Mouse (Mus musculus): Measurements from ENCODE around the gene Xylt1. TPM values are rescaled to one million over a fixed set of nuclear protein-coding genes. Genes with fewer than 3 reads are reported as not detected.
A peak's percentile ranks its signal among the peaks of the same experiment; 100 is the strongest.

Xylt1 gene
- polyA plus RNA-seq, 1 experiment from 2014 or later, result 2.9 TPM

DNA sequence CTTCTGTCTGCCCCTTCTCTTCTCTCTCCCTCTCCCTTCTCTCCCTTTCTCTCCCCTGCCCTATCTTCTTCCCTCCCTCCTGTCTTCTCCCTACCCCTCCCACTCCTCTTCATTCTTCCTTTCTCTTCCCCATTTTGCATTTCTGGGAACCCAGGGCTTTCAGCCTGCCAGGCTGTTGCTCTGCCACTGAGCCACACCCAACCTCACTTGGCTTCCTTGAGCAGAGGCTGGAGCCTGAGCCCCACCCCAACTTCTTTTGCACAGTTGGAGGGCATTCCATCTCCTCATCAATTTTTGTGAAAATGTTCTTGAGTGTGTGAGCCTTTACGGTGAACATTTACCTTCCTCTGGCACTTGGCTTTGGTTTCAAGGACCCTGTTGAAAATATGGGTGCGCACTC is 31.1 kb downstream of the Xylt1 start:
- Histone ChIP-seq H3K36me3 (ENCODE audit: control insufficient read depth, insufficient read depth, low read length) (no peaks in the 10 kb centered on the region), H3K4me3 (ENCODE audit: low read length) (no peak overlapping the region), H3K9ac (ENCODE audit: low read depth, low read length) (no peak overlapping the region), H3K4me2 (ENCODE audit: low read length) (no peak overlapping the region), H3K27ac (ENCODE audit: low read depth, low read length) (no peak overlapping the region), H3K4me1 (ENCODE audit: control insufficient read depth, insufficient read depth, low read depth, low read length) (peaks cover 2% of the 10 kb centered on the region; the same call in 1 of the 2 replicates), H3K27me3 (replicated peaks; ENCODE audit: control insufficient read depth, insufficient read depth, low read length) (no peaks in the 10 kb centered on the region), H3K9me3 (ENCODE audit: control insufficient read depth, low read length) (no peaks in the 10 kb centered on the region)
- 74% methylated on average over 2 of the region's 2 CpGs for WGBS
- ATAC-seq, result no peak

DNA sequence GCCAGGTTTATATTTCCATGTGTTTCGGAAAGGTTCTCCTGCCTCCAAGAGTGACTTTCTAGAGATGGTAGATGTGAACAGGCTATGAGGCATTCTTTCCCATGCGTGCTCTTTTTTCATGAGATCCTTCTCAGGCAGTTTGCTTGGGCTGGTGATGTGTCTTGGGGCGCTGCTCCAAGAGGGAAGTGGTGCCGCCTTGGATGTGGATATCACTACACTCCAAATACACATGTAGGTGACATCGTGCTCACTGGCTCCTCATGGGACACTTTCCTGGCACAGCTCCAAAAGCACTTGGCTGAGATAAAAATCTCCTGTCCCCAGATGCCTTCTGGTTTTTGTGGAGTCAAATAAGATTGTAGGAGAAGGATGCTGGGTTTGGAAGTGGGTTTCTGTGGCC is 31.6 kb downstream of the Xylt1 start:
- no peak for ATAC-seq
- Histone ChIP-seq H3K9me3 (ENCODE audit: control insufficient read depth, low read length) (no peaks in the 10 kb centered on the region), H3K4me2 (ENCODE audit: low read length) (no peak overlapping the region), H3K27ac (ENCODE audit: low read depth, low read length) (no peak overlapping the region), H3K9ac (ENCODE audit: low read depth, low read length) (no peak overlapping the region), H3K4me3 (ENCODE audit: low read length) (no peak overlapping the region), H3K36me3 (ENCODE audit: control insufficient read depth, insufficient read depth, low read length) (no peaks in the 10 kb centered on the region), H3K4me1 (ENCODE audit: control insufficient read depth, insufficient read depth, low read depth, low read length) (peaks cover 2% of the 10 kb centered on the region; the same call in 1 of the 2 replicates), H3K27me3 (replicated peaks; ENCODE audit: control insufficient read depth, insufficient read depth, low read length) (no peaks in the 10 kb centered on the region)
- 64% methylated on average over 5 of the region's 5 CpGs for WGBS

DNA sequence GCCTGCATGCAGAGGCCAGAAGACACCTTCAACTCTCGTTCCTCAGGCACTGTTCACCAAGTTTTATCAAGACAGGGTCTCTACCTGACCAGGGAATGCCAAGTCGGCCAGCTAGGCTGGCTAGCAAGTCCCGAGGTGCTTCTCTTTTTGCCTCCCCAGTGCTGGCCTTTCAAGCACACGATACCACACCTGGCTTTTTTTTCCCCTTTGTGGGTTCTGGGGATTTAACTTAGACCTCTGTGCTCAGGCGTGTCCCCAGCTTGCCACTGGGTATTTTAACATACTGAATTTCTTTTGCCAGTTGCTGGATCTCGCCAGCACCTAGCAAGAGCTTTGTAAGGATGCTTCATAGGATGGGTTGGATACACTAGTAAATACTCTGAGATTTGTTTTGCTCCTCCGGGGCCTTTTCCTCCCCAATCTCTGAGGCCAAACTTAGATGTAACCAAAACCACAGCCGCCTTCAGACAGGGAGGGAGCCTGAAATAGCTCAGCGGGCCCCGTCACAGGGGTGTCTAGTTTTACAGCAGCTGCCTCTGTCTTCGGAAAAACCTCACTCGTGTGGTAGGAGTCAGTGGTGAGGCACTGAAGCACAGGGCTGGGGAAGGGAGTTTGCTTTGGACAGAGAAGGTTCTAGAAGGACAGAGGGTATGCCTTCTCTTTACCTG is 33.7 kb downstream of the Xylt1 start:
- Histone ChIP-seq H3K4me1 (ENCODE audit: control insufficient read depth, insufficient read depth, low read depth, low read length) (peaks cover 8% of the 10 kb centered on the region), H3K4me3 (ENCODE audit: low read length) (no peak overlapping the region), H3K36me3 (ENCODE audit: control insufficient read depth, insufficient read depth, low read length) (no peaks in the 10 kb centered on the region), H3K9ac (ENCODE audit: low read depth, low read length) (no peak overlapping the region), H3K27ac (ENCODE audit: low read depth, low read length) (no peak overlapping the region), H3K4me2 (ENCODE audit: low read length) (no peak overlapping the region), H3K9me3 (ENCODE audit: control insufficient read depth, low read length) (no peaks in the 10 kb centered on the region), H3K27me3 (replicated peaks; ENCODE audit: control insufficient read depth, insufficient read depth, low read length) (no peaks in the 10 kb centered on the region)
- ATAC-seq, result no peak
- 86% methylated on average over 12 of the region's 12 CpGs for WGBS

DNA sequence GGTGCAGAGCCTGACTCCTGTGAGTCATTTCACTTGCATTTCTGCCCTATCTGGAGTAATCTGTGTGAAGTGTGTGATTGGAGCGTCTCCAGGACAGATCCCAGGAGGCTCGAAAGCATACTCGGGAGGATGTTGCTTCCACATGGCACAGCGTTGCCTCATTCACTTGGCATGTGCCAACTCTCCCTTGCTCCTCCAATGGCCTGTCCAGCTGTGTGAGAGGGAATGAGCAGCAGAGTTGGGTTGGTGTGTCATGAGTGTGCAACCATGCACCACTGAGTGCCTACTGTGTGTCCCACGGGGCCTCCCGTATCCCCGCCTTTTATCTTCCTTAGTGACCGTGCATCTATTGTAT is 34.2 kb downstream of the Xylt1 start:
- Histone ChIP-seq H3K9ac (ENCODE audit: low read depth, low read length) (no peak overlapping the region), H3K27me3 (replicated peaks; ENCODE audit: control insufficient read depth, insufficient read depth, low read length) (no peaks in the 10 kb centered on the region), H3K36me3 (ENCODE audit: control insufficient read depth, insufficient read depth, low read length) (no peaks in the 10 kb centered on the region), H3K4me3 (ENCODE audit: low read length) (no peak overlapping the region), H3K27ac (ENCODE audit: low read depth, low read length) (no peak overlapping the region), H3K4me2 (ENCODE audit: low read length) (no peak overlapping the region), H3K4me1 (ENCODE audit: control insufficient read depth, insufficient read depth, low read depth, low read length) (peaks cover 8% of the 10 kb centered on the region), H3K9me3 (ENCODE audit: control insufficient read depth, low read length) (no peaks in the 10 kb centered on the region)
- 75% methylated on average over 8 of the region's 8 CpGs for WGBS
- no peak for ATAC-seq

DNA sequence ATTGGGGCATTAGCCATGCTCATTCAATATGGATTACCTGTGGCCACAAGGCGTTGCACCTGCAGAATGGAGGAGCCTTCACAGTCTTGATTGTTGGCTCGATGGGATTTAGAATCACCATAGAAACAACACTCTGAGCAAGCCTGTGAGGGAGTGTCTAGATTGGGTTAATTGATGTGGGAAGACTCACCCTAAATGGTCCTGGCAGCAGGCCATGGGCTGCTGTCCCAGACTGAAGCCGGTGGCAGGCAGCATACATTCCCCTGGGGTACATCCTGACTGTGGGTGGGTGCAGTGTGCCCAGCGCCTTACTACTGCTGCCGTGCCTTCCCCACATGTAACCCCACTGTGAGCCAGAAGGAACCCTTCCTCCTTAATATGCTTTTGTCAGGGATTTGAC is 38.3 kb downstream of the Xylt1 start:
- Histone ChIP-seq H3K9me3 (ENCODE audit: control insufficient read depth, low read length) (no peaks in the 10 kb centered on the region), H3K36me3 (ENCODE audit: control insufficient read depth, insufficient read depth, low read length) (no peaks in the 10 kb centered on the region), H3K27ac (ENCODE audit: low read depth, low read length) (no peak overlapping the region), H3K4me3 (ENCODE audit: low read length) (no peak overlapping the region), H3K9ac (ENCODE audit: low read depth, low read length) (no peak overlapping the region), H3K4me1 (ENCODE audit: control insufficient read depth, insufficient read depth, low read depth, low read length) (peaks cover 19% of the 10 kb centered on the region), H3K27me3 (replicated peaks; ENCODE audit: control insufficient read depth, insufficient read depth, low read length) (no peaks in the 10 kb centered on the region), H3K4me2 (ENCODE audit: low read length) (no peak overlapping the region)
- peak; percentile 61 for ATAC-seq
- 26% methylated on average over 5 of the region's 5 CpGs for WGBS

DNA sequence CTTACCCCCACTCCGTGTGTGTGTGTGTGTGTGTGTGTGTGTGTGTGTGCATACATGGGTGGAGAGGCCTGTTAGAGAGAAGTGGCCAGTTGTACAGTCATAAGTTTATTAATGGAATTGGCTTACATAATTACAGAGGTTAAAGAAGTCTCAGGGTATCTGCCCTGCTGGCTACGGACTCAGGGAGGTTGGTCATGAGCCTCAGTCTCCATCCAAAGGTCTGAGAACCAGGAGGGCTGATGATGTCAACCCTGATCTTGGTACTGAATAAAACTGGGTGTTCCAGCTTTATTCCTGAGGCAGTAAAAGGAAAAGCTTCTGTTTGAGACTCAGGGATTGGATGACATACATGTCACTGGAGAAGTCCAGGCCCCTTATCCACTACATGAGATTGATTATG is 39.1 kb downstream of the Xylt1 start:
- Histone ChIP-seq H3K4me2 (ENCODE audit: low read length) (no peak overlapping the region), H3K4me1 (ENCODE audit: control insufficient read depth, insufficient read depth, low read depth, low read length) (peaks cover 19% of the 10 kb centered on the region), H3K36me3 (ENCODE audit: control insufficient read depth, insufficient read depth, low read length) (no peaks in the 10 kb centered on the region), H3K9me3 (ENCODE audit: control insufficient read depth, low read length) (no peaks in the 10 kb centered on the region), H3K27me3 (replicated peaks; ENCODE audit: control insufficient read depth, insufficient read depth, low read length) (no peaks in the 10 kb centered on the region), H3K27ac (ENCODE audit: low read depth, low read length) (no peak overlapping the region), H3K9ac (ENCODE audit: low read depth, low read length) (no peak overlapping the region), H3K4me3 (ENCODE audit: low read length) (no peak overlapping the region)
- 85% methylated on average over 2 of the region's 2 CpGs for WGBS
- ATAC-seq, result no peak

DNA sequence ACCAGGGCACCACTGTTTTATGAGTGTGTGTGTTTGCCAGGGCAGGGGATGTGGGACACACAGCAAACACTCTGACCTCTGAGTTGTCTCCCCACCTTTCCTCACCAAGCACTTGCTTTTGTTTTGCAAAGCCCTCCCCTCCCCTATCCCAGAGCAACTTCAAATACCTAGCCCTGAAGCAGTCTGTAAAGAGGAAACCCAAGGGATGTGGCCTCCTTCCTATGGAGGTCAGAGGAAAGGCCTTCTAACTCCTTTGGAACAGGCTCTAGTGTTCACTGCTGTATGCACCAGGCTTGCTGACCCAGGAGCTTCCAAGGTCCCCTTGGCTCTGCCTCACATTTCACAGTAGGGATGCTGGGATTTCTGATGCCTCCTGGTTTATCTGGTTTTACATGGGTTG is 39.5 kb downstream of the Xylt1 start:
- Histone ChIP-seq H3K36me3 (ENCODE audit: control insufficient read depth, insufficient read depth, low read length) (no peaks in the 10 kb centered on the region), H3K4me1 (ENCODE audit: control insufficient read depth, insufficient read depth, low read depth, low read length) (peaks cover 19% of the 10 kb centered on the region), H3K27me3 (replicated peaks; ENCODE audit: control insufficient read depth, insufficient read depth, low read length) (no peaks in the 10 kb centered on the region), H3K4me3 (ENCODE audit: low read length) (no peak overlapping the region), H3K9me3 (ENCODE audit: control insufficient read depth, low read length) (no peaks in the 10 kb centered on the region), H3K27ac (ENCODE audit: low read depth, low read length) (0 out of 2 replicates have a peak overlapping the region, but pooled peaks have one; percentile 12), H3K4me2 (ENCODE audit: low read length) (no peak overlapping the region), H3K9ac (ENCODE audit: low read depth, low read length) (no peak overlapping the region)
- ATAC-seq, result no peak

DNA sequence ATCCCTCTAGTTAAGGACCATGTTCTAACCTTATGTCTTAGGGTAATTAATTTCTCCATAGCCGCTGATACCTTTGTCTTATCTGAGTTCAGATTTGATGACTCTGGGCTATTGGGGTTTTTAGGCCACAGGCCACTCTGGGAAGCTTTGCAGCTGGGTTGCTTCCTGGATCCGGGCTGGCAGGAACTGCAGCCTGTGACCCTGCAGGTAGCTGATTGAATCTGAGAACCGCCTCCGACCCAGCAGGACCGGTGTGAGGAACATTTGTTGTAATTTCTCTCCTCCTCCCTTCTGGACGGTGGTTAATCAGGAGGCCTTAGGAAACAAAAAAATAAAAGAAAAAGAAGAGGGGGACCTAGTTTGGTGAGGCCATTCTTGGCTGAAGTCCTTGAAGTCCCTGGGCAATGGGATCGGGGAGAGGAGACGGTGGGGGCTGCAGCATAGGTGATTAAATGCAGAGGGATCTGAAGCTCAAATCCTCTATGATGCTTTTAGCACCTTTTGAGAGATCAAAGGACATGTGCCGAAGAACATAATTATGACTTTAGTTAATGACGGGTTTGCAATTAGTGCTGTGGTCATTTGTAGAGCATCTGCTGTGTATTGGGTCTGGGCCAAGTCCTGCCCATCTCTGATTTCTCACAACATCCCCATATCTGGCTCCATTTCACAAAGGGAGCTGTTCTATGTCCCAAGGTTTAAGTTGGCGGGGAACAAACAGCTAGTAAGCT is 40.2 kb downstream of the Xylt1 start:
- 35% methylated on average over 11 of the region's 11 CpGs for WGBS
- no peaks in the 10 kb centered on the region for H3K36me3 ChIP-seq (ENCODE audit: control insufficient read depth, insufficient read depth, low read length)
- ATAC-seq, result no peak
- H3K9me3 ChIP-seq (ENCODE audit: control insufficient read depth, low read length), result no peaks in the 10 kb centered on the region
- H3K4me3 ChIP-seq (ENCODE audit: low read length), result no peak overlapping the region
- 0 out of 2 replicates have a peak overlapping the region, but pooled peaks have one; percentile 12 for H3K27ac ChIP-seq (ENCODE audit: low read depth, low read length)
- H3K4me2 ChIP-seq (ENCODE audit: low read length), result no peak overlapping the region
- no peak overlapping the region for H3K9ac ChIP-seq (ENCODE audit: low read depth, low read length)
- no peaks in the 10 kb centered on the region for H3K27me3 ChIP-seq (replicated peaks; ENCODE audit: control insufficient read depth, insufficient read depth, low read length)
- H3K4me1 ChIP-seq (ENCODE audit: control insufficient read depth, insufficient read depth, low read depth, low read length), result peaks cover 19% of the 10 kb centered on the region

DNA sequence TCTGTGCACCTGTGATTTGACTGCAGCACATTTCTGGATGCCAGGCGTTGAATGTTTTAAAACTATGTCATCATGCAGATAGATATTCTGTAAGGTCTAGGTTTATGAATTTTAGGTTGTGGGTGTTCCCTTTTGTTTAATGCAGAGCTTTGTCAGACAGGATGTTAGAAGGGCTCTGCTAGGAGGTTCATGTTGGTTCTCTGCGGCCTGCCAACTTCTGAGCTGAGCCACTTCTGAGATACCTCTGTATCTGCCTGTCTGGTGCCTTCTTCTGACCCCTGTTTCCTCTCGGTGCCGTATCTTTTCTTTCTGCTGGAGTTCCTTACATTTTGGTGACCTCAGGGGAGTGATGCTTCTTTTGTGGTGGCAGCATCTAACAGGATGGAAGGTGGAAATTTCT is 44.1 kb downstream of the Xylt1 start:
- Histone ChIP-seq H3K9me3 (ENCODE audit: control insufficient read depth, low read length) (no peaks in the 10 kb centered on the region), H3K4me3 (ENCODE audit: low read length) (no peak overlapping the region), H3K9ac (ENCODE audit: low read depth, low read length) (no peak overlapping the region), H3K27me3 (replicated peaks; ENCODE audit: control insufficient read depth, insufficient read depth, low read length) (no peaks in the 10 kb centered on the region), H3K4me2 (ENCODE audit: low read length) (no peak overlapping the region), H3K4me1 (ENCODE audit: control insufficient read depth, insufficient read depth, low read depth, low read length) (peaks cover 13% of the 10 kb centered on the region), H3K27ac (ENCODE audit: low read depth, low read length) (no peak overlapping the region), H3K36me3 (ENCODE audit: control insufficient read depth, insufficient read depth, low read length) (no peaks in the 10 kb centered on the region)
- 87% methylated on average over 4 of the region's 4 CpGs for WGBS
- no peak for ATAC-seq
